Mouse (Mus musculus): ENCODE results near the gene Slc9a5.

GRCm38 (mm10) chr8:105355179-105356024 is 6.8 kb downstream of the Slc9a5 start:
- TF ChIP-seq CTCF (IDR thresholded peaks at IDR 0.05; ENCODE audit: low read depth, low read length) (no peak), GATA1 (IDR thresholded peaks at IDR 0.05; ENCODE audit: borderline replicate concordance, low read length) (no peak), GATA2 (IDR thresholded peaks at IDR 0.05; ENCODE audit: borderline replicate concordance, low read depth, low read length) (no peak)

All from G1E (cell line).